Mouse (Mus musculus): ENCODE data around the gene Dgkz.

Gene Dgkz

DNA sequence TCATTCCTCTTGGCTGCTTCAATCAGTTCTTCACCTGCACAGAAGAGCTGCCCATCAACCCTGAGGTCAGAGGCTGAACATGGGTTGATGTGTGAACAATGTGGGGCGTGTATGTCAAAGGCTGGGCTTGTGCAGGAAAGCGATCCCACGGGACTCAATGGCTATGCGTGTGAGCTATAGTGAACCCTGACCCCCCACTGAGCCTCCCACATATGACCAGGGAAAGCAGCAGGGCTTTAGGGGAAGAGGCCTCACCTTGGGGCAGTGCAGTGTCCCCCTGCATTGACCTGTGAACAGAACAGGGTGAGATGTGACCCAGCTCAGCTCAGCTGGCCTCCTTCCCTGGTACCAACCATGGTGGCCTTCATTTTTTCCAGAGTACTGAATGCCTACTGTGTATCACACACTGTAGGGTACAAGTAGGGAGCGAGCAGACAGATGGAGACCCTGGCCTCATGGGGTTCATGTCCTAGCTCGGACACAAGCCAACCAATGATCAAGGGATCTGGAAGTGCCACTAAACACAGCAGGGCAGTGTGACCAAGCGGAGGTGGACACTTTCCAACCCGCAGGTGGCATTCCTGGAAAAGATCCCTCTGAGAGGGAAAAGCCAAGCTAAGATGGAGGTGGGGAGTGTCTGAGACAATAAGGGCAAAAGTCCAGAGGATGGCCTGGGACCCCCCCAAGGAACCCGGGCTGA is 40.7 kb downstream of the Dgkz start:
- no peak for DNase-seq (ENCODE audit: low read depth, low spot score)

DNA sequence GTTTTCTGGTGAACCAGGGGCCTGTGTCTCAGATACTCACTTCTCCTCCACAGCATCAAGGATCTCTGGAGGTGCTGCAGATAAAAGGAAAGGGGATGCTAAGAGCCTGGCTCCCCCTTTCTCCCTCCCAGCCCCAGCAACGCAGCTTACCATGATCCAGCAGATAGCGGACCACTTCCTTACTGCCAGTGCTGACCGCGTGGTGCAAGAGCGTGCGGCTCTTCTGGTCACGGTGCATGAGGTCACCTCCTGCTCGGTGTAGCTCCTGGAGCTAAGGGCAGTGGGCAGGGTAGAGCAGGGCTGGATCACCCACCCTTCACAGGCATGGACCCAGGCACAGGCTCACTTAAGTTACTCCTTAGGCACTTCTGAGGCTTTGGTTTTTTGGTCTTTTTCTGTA is 41.6 kb downstream of the Dgkz start:
- DNase-seq (ENCODE audit: low read depth, low spot score), result no peak

DNA sequence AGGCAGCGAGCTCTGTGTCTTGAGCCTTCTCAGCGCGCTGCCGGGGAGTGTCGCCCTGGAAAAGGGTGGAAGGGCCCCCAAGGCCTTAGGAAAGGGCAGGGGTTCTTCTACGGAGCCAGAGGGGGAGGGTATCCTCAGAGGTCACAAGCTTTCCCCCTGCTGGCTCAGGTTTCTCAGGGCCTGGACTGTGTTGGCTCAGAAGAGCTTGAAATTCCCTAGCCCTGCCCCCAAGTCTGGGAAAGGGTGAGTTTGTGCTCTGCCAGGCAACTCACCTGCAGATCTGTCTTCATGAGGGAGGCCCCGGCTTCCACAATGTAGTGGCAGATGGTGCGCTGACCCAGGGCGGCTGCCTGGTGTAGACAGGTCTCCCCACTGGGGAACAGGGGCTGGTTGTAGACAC is 42.2 kb downstream of the Dgkz start:
- no peak for DNase-seq (ENCODE audit: low read depth, low spot score)

DNA sequence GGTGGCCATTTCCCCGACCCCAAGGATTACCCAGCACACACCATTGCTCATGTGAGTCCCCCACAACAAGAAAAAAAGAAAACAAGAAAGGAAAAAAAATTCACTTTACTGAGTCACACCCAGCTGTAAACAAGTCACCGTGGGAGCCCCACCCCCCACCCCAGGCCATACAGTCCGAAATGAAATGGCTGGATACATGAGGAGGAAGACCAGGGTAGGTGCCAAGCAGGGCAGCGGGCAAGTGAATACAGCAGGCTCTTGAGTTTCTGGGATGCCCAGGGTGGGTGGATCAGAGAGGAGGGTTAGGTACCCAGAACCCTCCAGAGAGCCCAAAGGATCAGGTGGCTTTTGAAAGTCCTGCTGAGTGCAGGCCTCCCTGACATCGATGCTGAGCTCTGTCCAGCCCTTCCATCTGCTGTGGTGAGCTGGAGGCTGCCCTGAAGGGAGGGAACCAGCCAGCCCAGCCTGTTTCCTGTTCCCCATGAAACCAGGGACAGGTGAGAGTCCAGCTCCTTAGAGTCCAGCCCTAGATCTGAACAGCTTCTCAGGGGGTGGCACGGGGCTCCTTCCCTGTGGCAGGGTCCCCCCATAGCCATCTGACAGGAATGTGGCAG is 42.8 kb downstream of the Dgkz start:
- no peak for DNase-seq (ENCODE audit: low read depth, low spot score)

DNA sequence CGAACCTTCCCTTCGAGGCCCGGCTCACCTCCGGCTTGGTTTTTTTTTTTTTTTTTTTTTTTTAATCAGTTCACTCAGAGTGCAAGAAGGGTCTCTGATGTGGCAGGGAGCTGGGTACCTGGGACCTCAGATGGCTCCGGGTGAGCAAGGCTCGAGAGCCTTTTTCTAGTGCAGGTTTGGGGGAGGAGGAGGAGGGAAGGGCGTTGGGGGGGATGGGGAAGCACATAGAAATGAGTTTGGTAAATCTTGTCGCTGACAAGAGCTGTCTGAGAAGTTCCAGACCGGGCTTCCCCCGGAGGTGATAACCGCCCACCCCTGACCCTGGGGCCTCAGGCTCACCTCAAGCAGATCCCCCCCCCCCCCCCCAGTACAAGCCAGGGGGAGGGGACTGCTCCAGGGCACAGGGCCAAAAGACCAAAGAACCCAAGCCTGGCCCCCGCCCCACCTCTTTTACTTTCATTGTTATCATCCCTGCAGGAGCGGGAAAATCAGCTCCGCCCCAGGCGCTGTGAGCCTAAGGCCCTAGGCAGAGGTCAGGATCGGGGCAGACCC is 43.4 kb downstream of the Dgkz start, which contains the start of gene Mdk:
Mdk (minus strand) TSS at position 138 of the 552 bp plus-strand sequence.
- DNase-seq (ENCODE audit: low read depth, low spot score), result no peak

DNA sequence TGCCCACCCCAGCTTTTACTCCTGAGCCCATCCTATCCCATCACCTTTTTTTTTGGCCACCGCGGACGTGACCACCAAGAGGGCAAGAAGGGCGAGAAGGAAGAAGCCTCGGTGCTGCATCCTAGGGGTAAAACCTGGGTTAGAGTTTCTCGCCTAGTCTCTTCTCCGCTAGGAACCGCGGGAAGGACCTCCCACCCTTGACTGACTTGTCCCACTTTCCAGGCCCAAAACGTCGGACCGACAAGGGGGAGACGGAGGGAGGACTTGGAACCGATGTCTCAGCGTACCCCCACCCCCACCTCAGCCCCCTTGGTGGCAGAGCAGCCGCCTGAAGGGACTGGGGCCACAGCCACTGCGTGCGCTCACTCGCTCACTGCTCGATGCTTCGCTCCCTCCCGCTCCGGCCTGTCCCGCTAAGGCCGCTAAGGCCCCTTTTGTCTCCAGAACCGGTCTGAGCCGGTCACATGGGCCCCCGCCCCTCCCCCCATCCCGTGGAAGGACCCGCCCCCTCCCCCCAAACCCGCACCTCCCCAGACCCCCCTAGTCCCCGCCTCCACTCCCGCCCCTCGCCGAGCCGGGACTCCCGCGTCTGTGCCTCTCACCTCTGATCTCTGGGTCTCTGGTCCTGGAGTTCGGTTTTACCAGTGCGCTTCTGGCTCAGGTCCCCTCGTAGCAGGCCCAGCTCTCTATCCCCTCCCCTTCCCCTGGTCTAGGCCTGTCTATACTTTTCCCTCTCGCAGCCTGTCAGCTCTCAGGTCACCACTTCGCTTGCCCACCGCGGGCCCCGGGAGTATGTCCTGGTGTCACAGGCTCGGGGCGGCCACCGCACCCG is 44.1 kb downstream of the Dgkz start:
- DNase-seq (ENCODE audit: low read depth, low spot score), result no peak

DNA sequence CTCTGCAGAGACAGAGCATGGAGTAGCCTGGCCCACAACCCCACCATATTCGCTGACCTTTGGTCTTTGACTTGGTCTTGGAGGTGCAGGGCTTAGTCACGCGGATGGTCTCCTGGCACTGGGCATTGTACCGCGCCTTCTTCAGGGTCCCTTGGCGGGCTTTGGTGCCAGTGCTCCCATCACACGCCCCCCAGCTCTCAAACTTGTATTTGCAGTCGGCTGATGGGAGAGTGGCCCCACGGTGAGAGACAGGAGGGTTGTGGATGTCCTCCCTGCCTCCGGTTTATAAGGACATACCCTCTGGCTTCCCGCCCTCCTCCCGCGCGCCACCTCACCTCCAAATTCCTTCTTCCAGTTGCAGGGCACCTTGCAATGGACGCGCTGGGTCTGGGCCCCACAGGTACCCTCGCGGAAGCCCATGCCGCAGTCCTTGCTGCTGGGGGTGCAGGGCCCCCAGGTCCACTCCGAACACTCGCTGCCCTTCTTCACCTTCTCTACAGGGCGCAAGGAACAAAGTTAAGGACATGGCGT is 44.8 kb downstream of the Dgkz start:
- DNase-seq (ENCODE audit: low read depth, low spot score), result no peak

DNA sequence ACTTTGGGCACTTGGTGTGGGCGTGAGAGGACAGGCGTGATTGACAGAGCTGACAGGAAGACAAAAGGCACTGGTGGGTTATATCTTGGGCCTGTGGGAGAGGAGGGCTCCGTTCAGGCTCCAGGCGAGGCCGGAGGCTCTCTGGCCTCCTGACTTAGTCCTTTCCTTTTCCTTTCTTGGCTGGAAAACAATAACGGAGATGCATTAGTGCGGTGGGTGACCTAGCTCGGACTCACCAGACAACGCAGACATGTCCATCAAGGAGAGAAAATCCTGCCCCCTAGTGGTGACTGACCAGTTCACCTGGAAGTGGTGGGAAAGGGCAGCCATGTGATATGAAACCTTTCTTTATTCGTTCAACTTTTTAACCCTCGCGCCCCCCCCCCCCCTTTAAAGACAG is 45.7 kb downstream of the Dgkz start:
- peak; percentile 65 for DNase-seq (ENCODE audit: low read depth, low spot score)

DNA sequence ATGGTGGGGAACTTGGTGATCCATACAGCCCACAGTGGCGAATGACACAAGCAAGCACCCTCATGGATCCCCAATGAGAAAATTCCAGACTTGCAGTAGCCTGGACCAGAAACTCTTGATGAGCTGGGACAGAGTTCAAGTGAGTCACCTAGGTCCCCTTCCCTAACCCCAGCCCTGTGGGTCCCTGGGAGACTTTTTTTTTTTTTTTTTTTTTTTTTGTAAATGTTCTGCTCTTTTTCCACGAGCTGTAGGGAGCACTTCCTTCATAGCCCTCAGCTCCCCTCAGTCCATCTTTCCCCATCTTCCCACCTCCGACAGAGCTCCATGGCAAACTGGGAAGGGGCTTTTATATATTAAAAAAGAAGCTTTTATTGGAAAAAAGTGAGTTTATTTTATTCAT is 46.2 kb downstream of the Dgkz start:
- DNase-seq (ENCODE audit: low read depth, low spot score), result no peak

DNA sequence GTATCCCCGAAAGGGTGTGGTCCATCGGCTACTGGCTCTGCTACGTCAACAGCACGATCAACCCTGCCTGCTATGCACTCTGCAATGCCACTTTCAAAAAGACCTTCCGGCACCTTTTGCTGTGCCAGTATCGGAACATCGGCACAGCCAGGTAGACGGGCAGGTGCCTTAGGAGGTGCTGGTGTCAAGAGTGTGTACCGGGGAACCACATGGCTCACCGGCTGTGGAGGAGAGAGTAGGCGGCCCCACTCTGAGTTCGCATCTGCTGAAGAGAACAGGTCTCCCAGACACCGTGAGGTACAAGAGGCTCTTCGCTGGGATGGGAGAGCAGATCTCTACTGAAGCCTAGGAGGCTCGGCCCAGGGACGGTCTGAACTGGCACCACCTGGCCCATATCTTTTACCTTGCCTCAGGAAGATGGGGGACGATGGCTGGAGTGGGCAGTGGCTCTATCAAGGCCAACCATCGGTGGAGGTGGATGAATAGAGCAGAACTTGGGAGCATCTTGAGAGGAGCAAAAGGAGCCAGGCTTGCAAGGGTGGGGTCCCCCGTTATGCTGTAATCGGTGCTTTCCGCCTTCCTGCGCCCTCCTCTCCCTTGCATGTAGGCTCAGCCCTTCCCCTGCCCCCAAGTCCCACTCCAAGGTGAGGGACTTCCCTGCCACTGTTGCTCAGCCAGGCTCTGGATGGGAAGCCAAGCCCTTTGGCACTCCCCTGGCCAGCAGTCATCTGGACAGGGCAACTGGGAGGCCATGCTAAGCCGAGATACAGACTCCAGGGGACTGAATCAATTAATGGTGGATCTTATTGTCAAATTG is 46.9 kb downstream of the Dgkz start:
- DNase-seq (ENCODE audit: low read depth, low spot score), result no peak

DNA sequence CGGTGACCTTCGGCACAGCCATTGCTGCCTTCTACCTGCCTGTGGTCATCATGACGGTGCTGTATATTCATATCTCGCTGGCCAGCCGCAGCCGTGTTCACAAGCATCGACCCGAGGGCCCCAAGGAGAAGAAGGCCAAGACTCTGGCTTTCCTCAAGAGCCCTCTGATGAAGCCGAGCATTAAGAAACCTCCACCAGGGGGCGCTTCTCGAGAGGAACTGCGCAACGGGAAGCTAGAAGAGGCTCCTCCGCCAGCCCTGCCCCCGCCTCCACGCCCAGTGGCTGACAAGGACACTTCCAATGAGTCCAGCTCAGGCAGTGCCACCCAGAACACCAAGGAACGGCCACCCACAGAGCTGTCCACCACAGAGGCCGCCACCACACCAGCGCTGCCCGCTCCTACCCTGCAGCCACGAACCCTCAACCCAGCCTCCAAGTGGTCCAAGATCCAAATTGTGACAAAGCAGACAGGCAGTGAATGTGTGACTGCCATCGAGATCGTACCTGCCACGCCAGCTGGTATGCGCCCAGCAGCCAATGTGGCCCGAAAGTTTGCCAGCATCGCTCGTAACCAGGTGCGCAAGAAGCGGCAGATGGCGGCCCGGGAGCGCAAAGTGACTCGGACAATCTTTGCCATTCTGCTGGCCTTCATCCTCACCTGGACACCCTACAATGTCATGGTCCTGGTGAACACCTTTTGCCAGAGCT is 47.7 kb downstream of the Dgkz start:
- peak; percentile 62 for DNase-seq (ENCODE audit: low read depth, low spot score)

DNA sequence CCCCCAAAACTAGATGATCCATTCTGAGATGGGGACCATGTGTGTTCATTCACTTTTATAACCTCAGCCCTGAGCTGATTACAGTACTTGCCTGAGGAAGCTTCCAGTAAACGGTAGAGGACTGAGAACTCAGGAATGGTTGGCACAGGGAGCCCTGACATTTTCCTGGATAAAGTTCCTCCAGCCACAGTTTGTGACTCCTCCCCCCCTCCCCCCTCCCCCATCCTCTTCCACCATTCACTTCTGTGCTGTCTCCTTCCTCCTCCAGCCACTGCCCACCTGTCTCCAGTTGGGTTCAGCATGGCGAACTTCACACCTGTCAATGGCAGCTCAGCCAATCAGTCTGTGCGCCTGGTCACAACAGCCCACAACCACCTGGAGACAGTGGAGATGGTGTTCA is 48.7 kb downstream of the Dgkz start, which contains the start of gene Chrm4:
Chrm4 (plus strand) TSS at position 301 of the 400 bp plus-strand sequence.
- no peak for DNase-seq (ENCODE audit: low read depth, low spot score)

DNA sequence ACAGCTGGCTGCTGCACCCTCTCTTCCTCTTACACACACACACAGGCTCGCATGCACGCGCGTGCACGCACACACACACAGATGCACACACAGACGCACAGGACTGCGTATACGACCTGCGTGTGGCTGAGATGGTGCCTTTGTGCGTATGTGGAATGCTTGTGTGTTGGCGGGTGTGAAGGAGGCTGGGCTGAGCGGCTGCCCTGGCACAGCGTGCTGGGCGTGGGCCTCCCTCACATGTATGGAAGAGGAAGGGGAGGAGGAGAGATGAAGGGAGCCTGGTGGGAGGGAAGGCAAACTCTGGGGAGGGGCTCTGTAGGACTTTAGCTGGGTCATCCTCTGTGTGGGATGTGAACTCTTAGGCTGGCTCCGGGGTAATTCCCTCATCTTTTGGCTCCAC is 50.2 kb downstream of the Dgkz start:
- no peak for DNase-seq (ENCODE audit: low read depth, low spot score)

DNA sequence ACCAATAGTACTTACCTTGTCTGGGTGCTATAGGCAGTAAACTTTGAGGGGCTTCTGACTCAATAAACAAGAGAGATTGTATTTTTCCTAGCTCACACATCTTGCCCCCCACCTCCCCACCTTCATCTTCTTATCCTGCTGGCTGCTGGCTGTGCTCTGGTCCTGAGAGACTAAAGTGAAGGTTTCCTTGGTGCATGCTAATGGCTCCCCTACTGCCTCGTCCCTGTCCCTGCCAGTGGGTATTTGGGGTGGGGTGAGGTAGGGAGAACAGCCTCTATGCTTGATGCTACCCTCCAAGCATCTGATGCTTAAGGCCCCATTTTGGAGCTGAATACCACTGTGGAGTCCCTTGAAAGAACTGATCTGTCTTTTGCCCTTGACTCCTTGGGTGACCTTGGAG is 50.9 kb downstream of the Dgkz start:
- no peak for DNase-seq (ENCODE audit: low read depth, low spot score)

DNA sequence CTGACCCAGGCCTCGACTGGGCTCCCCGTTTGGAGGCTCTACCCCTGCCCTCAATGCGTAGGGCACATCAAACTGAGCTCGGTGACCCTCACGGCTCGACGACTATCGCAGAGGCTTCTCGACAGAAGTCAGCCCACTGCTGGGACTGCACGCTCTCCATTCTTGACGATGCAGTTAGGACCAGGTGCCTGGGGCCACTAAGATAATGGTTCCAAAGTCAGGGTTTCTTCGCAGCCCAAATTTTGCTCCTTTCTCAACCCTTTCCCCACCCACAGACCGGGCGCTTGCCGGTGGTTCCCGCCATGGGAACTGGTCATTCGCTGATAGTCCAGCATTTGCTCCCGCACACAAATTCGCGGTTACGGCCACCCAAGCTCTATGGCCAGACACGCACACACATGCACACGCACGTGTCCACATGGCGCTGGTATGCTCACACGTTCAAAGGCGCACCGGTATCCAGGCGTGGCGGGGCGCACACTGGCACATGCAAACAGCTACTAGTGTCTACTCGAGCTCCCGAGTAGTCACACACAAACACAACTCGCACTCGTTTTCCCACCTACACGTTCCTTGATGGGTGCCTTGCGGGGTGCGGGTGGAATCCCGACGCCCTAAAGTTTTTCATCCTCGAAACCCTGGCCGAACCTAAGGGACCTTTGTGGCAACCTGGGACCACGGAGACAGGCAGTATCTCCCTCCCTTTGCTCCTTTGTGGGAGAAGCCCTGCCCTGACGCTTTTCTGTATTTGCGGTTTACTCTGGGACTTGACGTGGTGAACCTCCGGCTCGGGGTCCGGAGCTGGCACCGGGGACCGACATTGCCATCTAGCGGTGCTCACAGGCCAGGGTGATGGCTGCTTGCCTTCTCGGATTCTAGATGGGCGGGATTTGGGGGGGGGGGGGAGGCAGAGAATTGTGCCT is 52.0 kb downstream of the Dgkz start:
- DNase-seq (ENCODE audit: low read depth, low spot score), result peak; percentile 70

DNA sequence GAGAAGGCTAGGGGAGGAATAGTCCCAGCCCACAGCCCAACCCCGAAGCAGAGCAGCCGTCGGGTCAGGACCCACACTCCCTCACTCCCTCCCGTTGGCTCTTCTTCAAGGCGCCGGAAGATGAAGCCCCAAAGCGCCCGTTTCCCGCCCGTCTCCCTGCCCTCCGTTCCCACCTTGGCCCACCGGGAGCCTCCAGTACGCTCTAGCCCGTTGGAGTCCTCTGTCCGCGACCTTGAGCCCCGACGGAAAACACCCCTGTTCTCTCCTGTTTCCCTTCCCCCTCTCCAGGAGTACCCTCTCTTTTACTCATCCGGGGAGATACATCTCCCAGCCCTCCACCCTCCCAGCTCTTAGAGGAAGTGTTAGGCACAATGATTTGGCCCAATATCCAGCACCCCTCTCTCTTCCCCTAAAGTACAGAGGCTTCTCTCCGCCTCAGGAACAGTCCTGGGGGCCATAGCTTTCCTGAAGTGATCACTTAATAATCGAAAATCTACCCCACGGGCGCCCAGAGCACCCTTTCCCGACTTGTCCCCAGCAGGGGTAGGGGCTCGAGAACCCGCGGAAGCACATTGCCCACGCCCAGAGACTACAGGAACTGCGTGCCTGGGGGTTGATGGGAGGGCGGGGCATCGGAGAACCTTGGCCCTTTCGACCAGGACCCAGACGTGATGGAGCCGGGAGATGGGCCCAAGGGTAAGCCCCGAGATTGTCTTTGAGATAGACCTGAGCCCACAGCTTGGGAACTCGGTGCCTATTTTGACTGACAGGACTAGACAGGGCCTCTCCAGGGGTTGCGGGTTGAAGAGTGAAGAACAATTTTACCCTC is 52.9 kb downstream of the Dgkz start:
- DNase-seq (ENCODE audit: low read depth, low spot score), result no peak

DNA sequence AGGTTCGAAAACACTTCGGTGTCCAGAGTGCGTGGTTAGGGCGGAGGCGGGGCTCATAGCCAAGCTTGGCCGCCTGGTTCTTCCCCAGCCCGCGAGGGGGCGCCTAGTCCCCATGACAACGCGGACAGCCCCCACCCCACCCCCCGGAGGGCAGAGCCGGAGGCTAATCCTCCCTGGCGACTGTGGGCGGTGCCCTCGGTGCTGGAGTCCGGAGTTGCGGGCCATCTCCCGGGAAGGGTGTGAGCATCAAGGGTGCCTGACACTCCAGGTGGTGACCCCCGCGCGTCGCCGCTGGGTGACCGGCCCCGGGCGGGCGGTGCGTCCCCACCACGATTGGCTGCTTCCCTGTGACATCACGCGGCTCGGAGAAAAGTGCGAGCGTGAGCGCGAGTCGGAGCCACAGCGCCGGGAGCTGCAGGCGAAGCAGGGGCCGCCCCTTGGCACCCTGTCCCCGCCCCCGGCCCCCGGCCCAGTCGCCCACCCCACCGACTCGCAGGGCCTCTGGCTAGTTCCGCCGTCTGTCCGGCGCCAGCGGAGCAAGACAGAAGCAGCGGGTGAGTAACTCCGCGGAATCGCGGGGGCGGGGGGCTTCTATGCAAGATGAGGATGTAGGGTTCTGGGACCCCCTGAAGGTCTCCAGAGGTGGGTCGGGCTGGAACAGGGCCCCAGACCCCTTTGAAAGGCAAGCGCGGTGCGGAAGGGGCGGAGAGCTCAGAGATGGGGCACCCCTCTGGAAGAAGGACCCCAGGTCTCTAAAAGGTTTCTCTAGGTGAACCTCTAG is 53.7 kb downstream of the Dgkz start:
- DNase-seq (ENCODE audit: low read depth, low spot score), result peak; percentile 82

Measured in retina, postnatal 7 days (tissue).